ENCODE assay signal across 8 mouse cellular contexts in genomic region chr5:135264548-135264947, GRCm38 (mm10). TPM values are rescaled to one million over a fixed set of nuclear protein-coding genes. Genes with fewer than 3 reads are reported as not detected.
DNase-seq lines count a peak whose midpoint lies in the region; ATAC-seq lines count a peak whose summit lies in the region.

No protein-coding gene starts in this region.

- H3K4me2 ChIP-seq in hindbrain, embryonic 15.5 days, result 0 out of 2 replicates have a peak overlapping the region, but pooled peaks have one; percentile 11

- H3K27ac ChIP-seq in hindbrain, embryonic 15.5 days (replicated peaks), result peak overlapping the region; percentile 58

- no peaks in the 10 kb centered on the region for H3K27me3 ChIP-seq in hindbrain, embryonic 15.5 days

- WGBS in hindbrain, embryonic 15.5 days, result 51% methylated on average over 9 of the region's 9 CpGs

- H3K4me1 ChIP-seq in hindbrain, embryonic 15.5 days (replicated peaks), result peaks cover 12% of the 10 kb centered on the region; the same call in 1 of the 2 replicates

- peak; percentile 91 for ATAC-seq in common myeloid progenitor, adult 5-6 weeks (replicated peaks; ENCODE audit: low read depth, poor library complexity, severe bottlenecking)
- peak; percentile 69 for ATAC-seq in hindbrain, embryonic 15.5 days (ENCODE audit: low FRiP score, low read depth)

- intact Hi-C loops in left cerebral cortex, postnatal 14 days (cut with DNase I), result no loop called here

- H3K36me3 ChIP-seq in hindbrain, embryonic 15.5 days, result no peaks in the 10 kb centered on the region

- H3K9me3 ChIP-seq in hindbrain, embryonic 15.5 days, result no peaks in the 10 kb centered on the region

- DNase-seq in CD4-positive helper T cell, adult 2 months (ENCODE audit: low read depth, low spot score), result peak; percentile 19
- DNase-seq in lung, postnatal 4 days, result peak; percentile 60 to 75
- DNase-seq in thymus, postnatal 25 days, result peak; percentile 51
- no peak for DNase-seq in left cerebral cortex, postnatal 14 days (ENCODE audit: low spot score in 2 of 2)
- DNase-seq in cerebellum, postnatal 25 days, result no peak
- DNase-seq in left cerebral cortex, adult 9 months (ENCODE audit: low spot score in 2 of 2), result no peak

- no peak overlapping the region for H3K4me3 ChIP-seq in hindbrain, embryonic 15.5 days

- H3K9ac ChIP-seq in hindbrain, embryonic 15.5 days, result no peak overlapping the region

RNA-seq across cellular contexts. Expression of gene Fzd9, which starts 13.5 kb away (rescaled TPM):
- 0.14 and 0.29 TPM in 2 replicates for total RNA-seq in common myeloid progenitor, adult 5-6 weeks (2017)
- polyA plus RNA-seq in hindbrain, embryonic 15.5 days (2015; fragmentation: Nextera tagmentation; extraction: Ambion mirVana), result 18.5 and 20.9 TPM in 2 replicates
- 1 to 10 TPM; 6.2 to 6.8 TPM for total RNA-seq in left cerebral cortex, postnatal 14 days (2021)

Comparison
In these comparisons a context has a peak if more than half of its experiments do, and no peak if none do; other contexts are left out.
1. DNase-seq: peak in CD4-positive helper T cell, adult 2 months (single experiment), lung, postnatal 4 days (2 of 2) and thymus, postnatal 25 days (single experiment); none in left cerebral cortex, postnatal 14 days (0 of 2), cerebellum, postnatal 25 days (0 of 2) and left cerebral cortex, adult 9 months (0 of 2).